Mouse (Mus musculus): ENCODE measurements around the gene Sumo2. TPM values are rescaled to one million over a fixed set of nuclear protein-coding genes. Genes with fewer than 3 reads are reported as not detected.

Sumo2 gene
- total and polyA plus RNA-seq, 3 experiments = 64.7 to 177 (median 168) TPM

DNA sequence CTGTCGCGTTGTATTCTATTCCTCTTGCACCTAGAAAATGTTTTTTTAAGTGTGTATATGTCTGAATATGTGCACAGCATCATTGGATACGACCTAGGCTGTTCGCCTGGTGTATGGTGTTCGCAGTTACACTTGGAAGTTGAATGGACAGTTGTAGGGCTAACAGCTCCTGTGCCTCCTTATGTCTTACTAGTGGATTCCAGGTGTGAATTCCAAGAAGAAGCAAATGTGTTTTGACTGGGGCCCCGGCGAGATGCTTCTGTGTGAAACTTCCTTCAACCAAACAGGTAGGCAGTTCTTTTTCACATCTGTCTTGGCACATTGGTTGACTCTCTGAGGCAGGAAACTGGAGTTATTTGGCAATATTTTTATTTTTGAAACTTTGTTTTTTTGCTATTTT lies 28.9 kb upstream of the Sumo2 start:
- H3K27ac ChIP-seq = no peak overlapping the region
- intact Hi-C loops (cut with DNase I) = loop anchor here (2.0 kb wide), 2 partner anchors 28 to 38 kb away; partner anchors contain the start of genes Mrps7 and Sumo2
- no peaks in the 10 kb centered on the region for H3K79me2 ChIP-seq (replicated peaks; ENCODE audit: control insufficient read depth, insufficient read depth, low read length)
- H3K4me3 ChIP-seq = peak overlapping the region; percentile 83
- H3K4me1 ChIP-seq (ENCODE audit: control insufficient read depth, insufficient read depth, low read length) = peaks cover 1% of the 10 kb centered on the region; the same call in 1 of the 2 replicates
- 15% methylated on average over 7 of the region's 7 CpGs for WGBS
- no peaks in the 10 kb centered on the region for H3K36me3 ChIP-seq (ENCODE audit: control insufficient read depth, insufficient read depth, low read length)
- no peak overlapping the region for H3K9ac ChIP-seq (ENCODE audit: low read depth, low read length)
- no peak for TF ChIP-seq CTCF (IDR thresholded peaks at IDR 0.05)
- no peak for TF ChIP-seq POLR2A (IDR thresholded peaks at IDR 0.05; ENCODE audit: insufficient read depth, low read depth, low read length)
- no peak for TF ChIP-seq EP300 (IDR thresholded peaks at IDR 0.05; ENCODE audit: insufficient read depth, low read depth, low read length)
- no peak for DNase-seq
- H3K27me3 ChIP-seq (ENCODE audit: control insufficient read depth, insufficient read depth, low read length) = no peaks in the 10 kb centered on the region

- Histone ChIP-seq H3K4me3 (peak within 1 kb of the TSS; percentile 83), H3K4me1 (ENCODE audit: control insufficient read depth, insufficient read depth, low read length) (peaks cover 1% of the 10 kb centered on the region; the same call in 1 of the 2 replicates), H3K9ac (ENCODE audit: low read depth, low read length) (peak within 1 kb of the TSS; percentile 65), H3K36me3 (ENCODE audit: control insufficient read depth, insufficient read depth, low read length) (no peaks in the 10 kb centered on the region), H3K27ac (peak within 1 kb of the TSS; percentile 99), H3K79me2 (replicated peaks; ENCODE audit: control insufficient read depth, insufficient read depth, low read length) (no peaks in the 10 kb centered on the region), H3K27me3 (ENCODE audit: control insufficient read depth, insufficient read depth, low read length) (no peaks in the 10 kb centered on the region)
- under 1% methylated on average over 42 of the region's 42 CpGs for WGBS
- intact Hi-C loops (cut with DNase I) = loop anchor here (2.0 kb wide), 2 partner anchors 27 to 39 kb away; partner anchors contain the start of genes Mrps7 and Sumo2
- peak; percentile 96 for DNase-seq
- TF ChIP-seq CTCF (IDR thresholded peaks at IDR 0.05) = peak; percentile 7; the same call in 1 of the 2 replicates
- TF ChIP-seq EP300 (IDR thresholded peaks at IDR 0.05; ENCODE audit: insufficient read depth, low read depth, low read length) = 0 out of 2 replicates have a peak, but pooled peaks have one; percentile 50
- TF ChIP-seq POLR2A (IDR thresholded peaks at IDR 0.05; ENCODE audit: insufficient read depth, low read depth, low read length) = peak; percentile 78
Observed at GRCm38 (mm10) chr11:115564064-115564809, 28.2 kb upstream of the Sumo2 start, which contains the start of gene Nup85. Gene Nup85 (plus strand): TSS chr11:115564434.

GRCm38 (mm10) chr11:115563406-115563805 lies 27.3 kb upstream of the Sumo2 start:
- intact Hi-C loops (cut with DNase I) = no loop called here
- no peaks in the 10 kb centered on the region for H3K36me3 ChIP-seq (ENCODE audit: control insufficient read depth, insufficient read depth, low read length)
- peaks cover 1% of the 10 kb centered on the region; the same call in 1 of the 2 replicates for H3K4me1 ChIP-seq (ENCODE audit: control insufficient read depth, insufficient read depth, low read length)
- DNase-seq = no peak
- 35% methylated on average over 4 of the region's 4 CpGs for WGBS
- no peaks in the 10 kb centered on the region for H3K27me3 ChIP-seq (ENCODE audit: control insufficient read depth, insufficient read depth, low read length)
- H3K27ac ChIP-seq = peak overlapping the region; percentile 99
- H3K4me3 ChIP-seq = peak overlapping the region; percentile 83
- no peak overlapping the region for H3K9ac ChIP-seq (ENCODE audit: low read depth, low read length)
- no peaks in the 10 kb centered on the region for H3K79me2 ChIP-seq (replicated peaks; ENCODE audit: control insufficient read depth, insufficient read depth, low read length)
- TF ChIP-seq EP300 (IDR thresholded peaks at IDR 0.05; ENCODE audit: insufficient read depth, low read depth, low read length) = no peak
- peak; percentile 33 for TF ChIP-seq CTCF (IDR thresholded peaks at IDR 0.05)

- WGBS = 80% methylated on average over 17 of the region's 17 CpGs
Observed at GRCm38 (mm10) chr11:115555717-115556116, 19.6 kb upstream of the Sumo2 start.

GRCm38 (mm10) chr11:115552783-115553182 lies 16.7 kb upstream of the Sumo2 start:
- DNase-seq = no peak
- Histone ChIP-seq H3K4me3 (no peak overlapping the region), H3K4me1 (ENCODE audit: control insufficient read depth, insufficient read depth, low read length) (no peaks in the 10 kb centered on the region), H3K27ac (no peak overlapping the region), H3K79me2 (replicated peaks; ENCODE audit: control insufficient read depth, insufficient read depth, low read length) (no peaks in the 10 kb centered on the region), H3K27me3 (ENCODE audit: control insufficient read depth, insufficient read depth, low read length) (no peaks in the 10 kb centered on the region), H3K36me3 (ENCODE audit: control insufficient read depth, insufficient read depth, low read length) (no peaks in the 10 kb centered on the region), H3K9ac (ENCODE audit: low read depth, low read length) (no peak overlapping the region)
- 66% methylated on average over 4 of the region's 4 CpGs for WGBS
- TF ChIP-seq EP300 (IDR thresholded peaks at IDR 0.05; ENCODE audit: insufficient read depth, low read depth, low read length) = no peak
- peak; percentile 75 for TF ChIP-seq CTCF (IDR thresholded peaks at IDR 0.05)
- no peak for TF ChIP-seq POLR2A (IDR thresholded peaks at IDR 0.05; ENCODE audit: insufficient read depth, low read depth, low read length)
- intact Hi-C loops (cut with DNase I) = loop anchor here (5.0 kb wide), 1 partner anchor 170 kb away; no protein-coding TSS in a partner anchor

More at GRCm38 (mm10) chr11:115555717-115556116, 19.6 kb upstream of the Sumo2 start:
- Histone ChIP-seq H3K27me3 (ENCODE audit: control insufficient read depth, insufficient read depth, low read length) (no peaks in the 10 kb centered on the region), H3K79me2 (replicated peaks; ENCODE audit: control insufficient read depth, insufficient read depth, low read length) (no peaks in the 10 kb centered on the region), H3K9ac (ENCODE audit: low read depth, low read length) (no peak overlapping the region), H3K27ac (no peak overlapping the region), H3K36me3 (ENCODE audit: control insufficient read depth, insufficient read depth, low read length) (no peaks in the 10 kb centered on the region), H3K4me3 (no peak overlapping the region), H3K4me1 (ENCODE audit: control insufficient read depth, insufficient read depth, low read length) (no peaks in the 10 kb centered on the region)
- no peak for TF ChIP-seq POLR2A (IDR thresholded peaks at IDR 0.05; ENCODE audit: insufficient read depth, low read depth, low read length)
- TF ChIP-seq CTCF (IDR thresholded peaks at IDR 0.05) = no peak
- TF ChIP-seq EP300 (IDR thresholded peaks at IDR 0.05; ENCODE audit: insufficient read depth, low read depth, low read length) = no peak
- no peak for DNase-seq
- intact Hi-C loops (cut with DNase I) = no loop called here

GRCm38 (mm10) chr11:115543571-115543970 lies 7.5 kb upstream of the Sumo2 start:
- TF ChIP-seq CTCF (IDR thresholded peaks at IDR 0.05) (no peak), EP300 (IDR thresholded peaks at IDR 0.05; ENCODE audit: insufficient read depth, low read depth, low read length) (no peak), POLR2A (IDR thresholded peaks at IDR 0.05; ENCODE audit: insufficient read depth, low read depth, low read length) (no peak)
- no peak overlapping the region for H3K9ac ChIP-seq (ENCODE audit: low read depth, low read length)
- WGBS = 60% methylated on average over 4 of the region's 4 CpGs
- H3K27ac ChIP-seq = no peak overlapping the region
- no peaks in the 10 kb centered on the region for H3K36me3 ChIP-seq (ENCODE audit: control insufficient read depth, insufficient read depth, low read length)
- H3K4me1 ChIP-seq (ENCODE audit: control insufficient read depth, insufficient read depth, low read length) = no peaks in the 10 kb centered on the region
- H3K79me2 ChIP-seq (replicated peaks; ENCODE audit: control insufficient read depth, insufficient read depth, low read length) = no peaks in the 10 kb centered on the region
- intact Hi-C loops (cut with DNase I) = no loop called here
- H3K4me3 ChIP-seq = no peak overlapping the region
- no peaks in the 10 kb centered on the region for H3K27me3 ChIP-seq (ENCODE audit: control insufficient read depth, insufficient read depth, low read length)
- DNase-seq = no peak

All from heart, adult 2 months (tissue).